Mouse (Mus musculus) embryonic facial prominence, embryonic 11.5 days (tissue): ENCODE results near the gene Cacng3. TPM values are rescaled to one million over a fixed set of nuclear protein-coding genes. Genes with fewer than 3 reads are reported as not detected.
A peak's percentile ranks its signal among the peaks of the same experiment; 100 is the strongest.

ENCODE experiments used
- ATAC-seq: fragments of 200-750 bp; cut with Nextera tagmentation; replicated peaks from 2 replicates; pipeline ENCODE4 v1.8.0; 2017; ENCODE audit warnings: low read depth; ENCODE audit not compliant: insufficient number of reproducible peaks, low FRiP score, low TSS enrichment
- DNase-seq: peaks from one replicate; pipeline ENCODE4 v3.0.0-alpha.2; 2015; ENCODE audit warnings: low spot score
- H3K27ac ChIP-seq: fragments of 300-500 bp; sonication (generic); replicated peaks from 2 replicates; pipeline ENCODE4 v1.5.1; 2014; ENCODE audit warnings: mild to moderate bottlenecking, low read depth, low read length, control low read depth
- H3K27me3 ChIP-seq: fragments of 300-500 bp; sonication (generic); 2 replicates; pipeline ENCODE4 v1.6.1; 2014; ENCODE audit warnings: mild to moderate bottlenecking, low read length, moderate library complexity, mixed read lengths; ENCODE audit not compliant: control insufficient read depth, insufficient read depth
- H3K36me3 ChIP-seq: fragments of 300-500 bp; sonication (generic); replicated peaks from 2 replicates; pipeline ENCODE4 v1.6.1; 2014; ENCODE audit warnings: low read depth, mild to moderate bottlenecking, low read length, moderate library complexity, mixed read lengths; ENCODE audit not compliant: control insufficient read depth, insufficient read depth
- H3K4me1 ChIP-seq: fragments of 300-500 bp; sonication (generic); 2 replicates; pipeline ENCODE4 v1.6.1; 2014; ENCODE audit warnings: low read length, mixed read lengths; ENCODE audit not compliant: control insufficient read depth, insufficient read depth
- H3K4me2 ChIP-seq: fragments of 300-500 bp; sonication (generic); 2 replicates; pipeline ENCODE4 v1.6.1; 2014; ENCODE audit warnings: low read depth, mild to moderate bottlenecking, control low read depth, low read length, moderate library complexity
- H3K4me3 ChIP-seq: fragments of 300-500 bp; sonication (generic); 2 replicates; pipeline ENCODE4 v1.5.1; 2014; ENCODE audit warnings: low read depth, low read length, control low read depth
- H3K9ac ChIP-seq: fragments of 300-500 bp; sonication (generic); replicated peaks from 2 replicates; pipeline ENCODE4 v1.6.1; 2014; ENCODE audit warnings: mild to moderate bottlenecking, control low read depth, low read length
- H3K9me3 ChIP-seq: fragments of 300-500 bp; sonication (generic); replicated peaks from 2 replicates; pipeline ENCODE4 v1.6.1; 2016; ENCODE audit warnings: mild to moderate bottlenecking, low read length, inconsistent platforms, mixed read lengths; ENCODE audit not compliant: control insufficient read depth
- WGBS: fragments of 180-500 bp; shearing (Covaris S2); extraction: QIAGEN DNeasy Blood & Tissue Kit; methylation state at CpG from one replicate; pipeline ENCODE4 v1.1.7; 2014; 5-methylcytosine and 5-hydroxymethylcytosine counted together
- polyA plus RNA-seq: library from polyadenylated mRNA; unstranded; fragments of >200 nt; fragmentation: Nextera tagmentation; extraction: Ambion mirVana; gene quantifications from 2 replicates; pipeline ENCODE4 v1.2.1, GENCODE M21; 2014

The Cacng3 gene
- 0.95 and 1.0 TPM in 2 replicates for polyA plus RNA-seq

DNA sequence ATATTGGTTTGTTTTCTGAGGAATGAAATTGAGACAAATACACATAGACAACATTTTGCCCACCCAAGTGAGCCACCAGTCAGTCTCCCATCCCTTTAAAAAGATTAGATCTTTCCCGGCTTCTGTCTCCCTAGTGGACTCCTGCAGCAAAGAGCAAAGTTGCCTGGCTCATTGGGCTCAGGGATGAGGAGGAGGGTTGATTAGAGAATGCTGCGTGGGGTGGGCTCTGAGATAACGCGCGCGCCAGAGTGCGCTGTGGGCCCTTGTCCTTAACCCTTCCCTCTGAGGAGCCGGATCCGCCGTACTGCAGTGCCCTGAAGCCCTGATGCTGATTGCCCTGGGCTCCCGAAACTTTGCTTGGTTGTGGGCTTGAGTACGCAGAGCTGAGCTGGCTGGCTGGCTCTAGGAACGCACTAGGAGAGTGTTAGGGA is at the start of gene Cacng3:
Gene Cacng3 (plus strand): TSS at position 51 of the 431 bp plus-strand sequence.
- Histone ChIP-seq H3K36me3 (no peaks in the 10 kb centered on the region), H3K4me2 (no peak within 1 kb of the TSS), H3K4me3 (no peak within 1 kb of the TSS), H3K9ac (no peak within 1 kb of the TSS), H3K27me3 (0 out of 2 replicates have a peak, but pooled peaks cover 5% of the 10 kb centered on the region), H3K9me3 (no peaks in the 10 kb centered on the region), H3K4me1 (no peaks in the 10 kb centered on the region), H3K27ac (no peak within 1 kb of the TSS)
- WGBS: 12% methylated on average over 13 of the region's 13 CpGs
- DNase-seq (no peak), ATAC-seq (no peak; the same call in 1 of the 2 replicates)

DNA sequence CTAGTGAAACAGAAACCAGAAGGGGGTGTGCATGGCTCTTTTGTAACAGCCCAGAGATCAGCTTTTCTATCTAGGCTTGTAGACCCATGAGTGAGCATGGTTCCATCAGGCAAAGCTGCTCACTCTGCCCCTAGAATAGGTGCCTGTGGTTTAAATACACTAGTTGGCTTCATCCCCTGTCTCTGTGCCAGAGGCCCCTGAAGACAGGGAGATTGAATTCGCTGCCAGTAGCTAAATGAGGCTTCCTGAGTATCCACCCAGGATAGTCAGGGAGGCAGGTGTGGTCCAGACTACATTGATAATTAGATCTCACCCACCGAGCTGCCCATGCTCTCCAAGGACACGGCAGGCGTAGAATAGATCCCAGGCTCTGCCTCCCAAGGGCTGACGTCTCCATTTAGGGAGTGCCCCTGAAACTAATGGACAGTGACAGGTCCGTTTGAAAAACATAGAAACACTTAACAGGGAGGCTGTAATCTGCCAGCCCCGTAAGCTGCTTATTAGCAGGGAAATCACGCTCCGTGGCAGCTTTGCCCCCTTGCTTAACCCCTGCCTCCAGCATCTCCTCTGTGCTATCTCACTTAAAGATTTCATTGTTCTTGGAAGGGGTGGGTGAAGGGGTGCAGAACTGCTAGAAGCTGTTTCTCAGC is 48.0 kb upstream of the Cacng3 start:
- 22% methylated on average over 9 of the region's 9 CpGs for WGBS
- Histone ChIP-seq H3K27ac (no peak overlapping the region), H3K4me1 (no peaks in the 10 kb centered on the region), H3K4me3 (no peak overlapping the region), H3K4me2 (no peak overlapping the region), H3K27me3 (no peaks in the 10 kb centered on the region), H3K36me3 (no peaks in the 10 kb centered on the region), H3K9me3 (no peaks in the 10 kb centered on the region), H3K9ac (no peak overlapping the region)
- no peak for DNase-seq
- ATAC-seq: 0 out of 2 replicates have a peak, but pooled peaks have one; percentile 6

DNA sequence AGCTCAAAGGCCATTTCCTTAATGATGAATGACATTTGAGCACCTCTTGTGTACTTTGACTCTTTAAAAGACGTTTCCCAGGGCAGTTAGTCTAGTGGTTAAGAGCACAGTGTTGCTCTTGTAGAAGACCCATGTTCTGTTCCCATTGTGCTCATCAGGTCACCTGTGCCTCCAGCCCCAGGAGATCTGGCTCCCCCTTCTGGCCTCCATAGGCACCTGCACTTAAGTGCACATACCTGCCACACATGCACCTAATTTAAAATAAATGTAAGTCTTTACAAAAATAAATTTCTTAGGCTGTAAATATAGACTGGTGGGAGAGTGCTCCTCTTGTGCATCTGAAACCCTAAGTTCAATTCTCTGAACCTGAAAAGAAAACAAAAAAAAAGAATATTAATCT is 46.5 kb upstream of the Cacng3 start:
- no peak overlapping the region for H3K27ac ChIP-seq
- H3K36me3 ChIP-seq: no peaks in the 10 kb centered on the region
- ATAC-seq (no peak), DNase-seq (no peak)
- H3K27me3 ChIP-seq: no peaks in the 10 kb centered on the region
- no peaks in the 10 kb centered on the region for H3K9me3 ChIP-seq
- H3K9ac ChIP-seq: no peak overlapping the region
- 43% methylated on average over 1 of the region's 1 CpGs for WGBS
- no peak overlapping the region for H3K4me3 ChIP-seq
- no peak overlapping the region for H3K4me2 ChIP-seq
- H3K4me1 ChIP-seq: no peaks in the 10 kb centered on the region

DNA sequence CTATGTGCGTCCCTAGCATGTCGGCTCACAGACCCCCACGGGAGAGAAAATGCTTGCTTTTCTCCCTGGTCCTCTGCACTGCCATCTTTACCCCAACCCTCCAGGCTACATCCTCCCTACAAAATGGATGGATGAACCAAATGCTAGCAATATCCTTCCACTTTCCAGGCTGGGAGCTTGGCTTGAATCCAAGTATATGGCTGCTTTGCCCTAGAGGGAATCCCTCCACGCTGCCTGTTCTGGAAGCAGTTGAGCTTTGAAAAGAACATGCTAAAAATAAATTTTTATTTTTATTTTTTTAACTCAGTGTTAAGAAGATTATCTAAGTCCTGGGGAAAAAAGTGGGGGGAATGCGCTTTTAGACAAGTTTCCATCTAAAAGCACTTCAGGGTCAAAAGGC is 42.2 kb upstream of the Cacng3 start:
- Histone ChIP-seq H3K27me3 (no peaks in the 10 kb centered on the region), H3K4me1 (no peaks in the 10 kb centered on the region), H3K4me3 (no peak overlapping the region), H3K4me2 (no peak overlapping the region), H3K36me3 (no peaks in the 10 kb centered on the region), H3K9me3 (no peaks in the 10 kb centered on the region), H3K9ac (no peak overlapping the region), H3K27ac (no peak overlapping the region)
- 93% methylated on average over 5 of the region's 5 CpGs for WGBS
- DNase-seq: no peak
- no peak for ATAC-seq

DNA sequence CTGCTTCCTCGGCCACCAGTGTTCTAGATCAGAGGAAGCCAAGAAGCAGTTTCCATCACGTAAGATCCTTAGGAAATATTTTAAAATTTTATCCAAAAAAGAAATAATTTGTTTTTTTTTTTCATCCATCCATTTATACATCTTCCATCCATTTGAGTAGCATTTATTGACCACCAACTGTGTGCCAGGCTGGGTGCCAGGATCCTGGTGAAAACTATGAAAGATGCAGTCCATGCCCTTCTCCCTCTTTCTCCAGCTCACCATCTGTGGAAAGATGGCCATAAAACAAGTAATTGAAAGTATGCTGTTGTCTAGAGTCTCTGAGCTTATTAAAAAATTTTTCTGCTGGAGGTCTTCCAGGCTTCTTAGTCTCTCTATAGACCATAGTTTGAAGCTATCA is 39.9 kb upstream of the Cacng3 start:
- no peaks in the 10 kb centered on the region for H3K27me3 ChIP-seq
- ATAC-seq (no peak), DNase-seq (no peak)
- no peaks in the 10 kb centered on the region for H3K9me3 ChIP-seq
- no peak overlapping the region for H3K27ac ChIP-seq
- no peaks in the 10 kb centered on the region for H3K4me1 ChIP-seq
- 86% methylated on average over 2 of the region's 2 CpGs for WGBS
- H3K9ac ChIP-seq: no peak overlapping the region
- no peak overlapping the region for H3K4me3 ChIP-seq
- no peak overlapping the region for H3K4me2 ChIP-seq
- H3K36me3 ChIP-seq: no peaks in the 10 kb centered on the region

DNA sequence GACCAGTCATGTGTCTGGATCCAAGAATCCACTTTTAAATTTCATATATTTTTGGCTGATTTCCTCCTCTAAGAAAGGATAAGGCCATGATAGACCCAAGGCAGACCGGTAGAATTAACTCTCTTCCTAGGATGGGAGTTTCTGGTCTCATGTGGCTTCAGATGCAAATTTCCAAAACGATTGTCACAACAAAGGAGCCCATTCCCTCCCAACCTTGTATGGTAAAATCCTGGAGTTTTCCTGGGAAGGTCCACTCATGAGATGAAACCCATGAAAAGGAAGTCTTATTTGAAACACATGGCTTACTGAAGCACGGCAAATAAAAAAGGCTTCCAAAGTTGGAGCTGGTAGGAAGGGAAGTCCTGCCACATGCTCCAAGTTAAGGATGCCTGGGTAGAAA is 39.1 kb upstream of the Cacng3 start:
- Histone ChIP-seq H3K9me3 (no peaks in the 10 kb centered on the region), H3K4me2 (no peak overlapping the region), H3K27me3 (no peaks in the 10 kb centered on the region), H3K4me1 (no peaks in the 10 kb centered on the region), H3K9ac (no peak overlapping the region), H3K36me3 (no peaks in the 10 kb centered on the region), H3K4me3 (no peak overlapping the region), H3K27ac (no peak overlapping the region)
- no peak for DNase-seq
- WGBS: 70% methylated on average over 3 of the region's 3 CpGs
- ATAC-seq: no peak

DNA sequence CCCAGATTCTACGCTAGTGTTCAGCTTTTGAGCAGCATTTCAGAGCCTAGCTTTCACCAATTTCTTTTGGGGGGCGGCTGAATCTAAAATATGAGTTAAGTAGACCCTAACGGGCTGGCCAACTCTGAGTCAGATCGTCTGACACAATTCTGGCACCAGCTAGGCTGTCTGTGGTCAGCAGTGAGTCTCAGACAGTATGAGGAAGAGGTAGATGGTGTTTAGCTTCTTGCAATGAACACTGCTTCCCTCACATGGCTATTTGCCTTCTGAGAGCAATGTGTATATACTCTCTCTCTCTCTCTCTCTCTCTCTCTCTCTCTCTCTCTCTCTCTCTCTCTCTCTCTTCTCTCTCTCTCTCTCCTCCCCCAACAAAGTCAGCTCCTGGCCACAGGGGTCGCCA is 37.3 kb upstream of the Cacng3 start:
- Histone ChIP-seq H3K4me3 (no peak overlapping the region), H3K27me3 (no peaks in the 10 kb centered on the region), H3K9ac (no peak overlapping the region), H3K4me2 (no peak overlapping the region), H3K9me3 (no peaks in the 10 kb centered on the region), H3K4me1 (no peaks in the 10 kb centered on the region), H3K27ac (no peak overlapping the region), H3K36me3 (no peaks in the 10 kb centered on the region)
- DNase-seq: no peak
- no peak for ATAC-seq
- WGBS: 84% methylated on average over 5 of the region's 5 CpGs

DNA sequence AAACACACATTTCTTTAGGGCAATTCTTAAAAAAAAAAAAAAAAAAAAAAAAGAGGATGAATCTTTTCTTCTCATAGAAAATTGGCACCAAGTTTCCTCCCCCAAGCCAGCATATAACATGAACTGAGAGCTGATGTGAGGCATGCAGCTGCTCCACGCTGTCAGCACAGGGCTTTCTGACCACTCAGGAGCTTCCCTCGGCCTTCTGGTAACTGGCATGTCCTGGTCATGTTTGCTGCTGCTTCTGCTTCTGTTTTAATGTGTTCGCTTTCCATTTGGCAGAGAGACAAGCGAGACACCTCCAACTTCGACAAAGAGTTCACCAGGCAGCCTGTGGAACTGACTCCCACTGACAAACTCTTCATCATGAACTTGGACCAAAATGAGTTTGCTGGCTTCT is 36.8 kb upstream of the Cacng3 start:
- H3K9me3 ChIP-seq: no peaks in the 10 kb centered on the region
- H3K27me3 ChIP-seq: no peaks in the 10 kb centered on the region
- 89% methylated on average over 5 of the region's 5 CpGs for WGBS

More for the DNA sequence above, 36.8 kb upstream of the Cacng3 start:
- Histone ChIP-seq H3K4me1 (no peaks in the 10 kb centered on the region), H3K4me2 (no peak overlapping the region), H3K4me3 (no peak overlapping the region), H3K36me3 (no peaks in the 10 kb centered on the region), H3K27ac (no peak overlapping the region), H3K9ac (no peak overlapping the region)
- DNase-seq (no peak), ATAC-seq (no peak)
